Mouse (Mus musculus): ENCODE results near the gene Sh2d1b2.
"Not testable (repeated sequence)": the region's sequence is repeated elsewhere in the genome, so short reads cannot be mapped to it uniquely, and the experiment has no call there.

The Sh2d1b2 gene

DNA sequence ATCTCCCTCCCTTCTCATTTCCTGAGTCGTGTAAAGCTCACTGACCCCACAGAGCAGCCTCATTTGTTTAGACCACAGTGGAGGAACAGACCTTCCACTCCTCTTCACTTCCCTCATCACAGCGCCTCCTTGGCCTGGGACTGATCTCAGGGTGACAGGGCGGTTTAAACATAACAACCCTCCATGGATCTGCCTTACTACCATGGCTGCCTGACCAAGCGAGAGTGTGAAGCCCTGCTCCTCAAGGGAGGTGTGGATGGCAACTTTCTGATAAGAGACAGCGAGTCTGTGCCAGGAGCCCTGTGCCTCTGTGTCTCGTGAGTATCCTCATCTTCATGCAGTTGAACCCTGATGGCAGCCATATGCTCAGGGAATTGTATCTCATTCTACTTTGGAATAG, at the start of gene Sh2d1b2:
TSS of gene Sh2d1b2 (plus strand) at position 62 of the 400 bp plus-strand sequence.
- DNase-seq, result not testable (repeated sequence)

DNA sequence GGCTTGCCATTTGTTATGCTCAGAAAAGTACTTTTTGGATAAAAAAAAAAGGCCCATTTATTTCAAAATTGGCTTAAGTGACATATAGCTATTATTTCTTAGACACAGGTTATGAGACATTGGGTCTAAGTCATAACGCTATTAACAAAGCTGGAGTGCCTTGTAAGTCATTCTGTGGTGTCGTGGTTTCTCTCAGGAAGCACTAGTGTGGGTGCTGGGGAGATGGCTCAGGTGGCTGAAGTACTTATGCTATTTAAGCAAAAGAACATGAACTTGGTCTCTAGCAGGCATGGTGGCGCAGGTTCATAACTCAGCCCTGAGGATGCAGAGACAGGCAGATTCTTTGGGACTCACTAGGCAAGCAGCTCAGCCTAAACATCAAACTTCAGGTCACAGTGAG, 47.4 kb upstream of the Sh2d1b2 start:
- no peak for DNase-seq

DNA sequence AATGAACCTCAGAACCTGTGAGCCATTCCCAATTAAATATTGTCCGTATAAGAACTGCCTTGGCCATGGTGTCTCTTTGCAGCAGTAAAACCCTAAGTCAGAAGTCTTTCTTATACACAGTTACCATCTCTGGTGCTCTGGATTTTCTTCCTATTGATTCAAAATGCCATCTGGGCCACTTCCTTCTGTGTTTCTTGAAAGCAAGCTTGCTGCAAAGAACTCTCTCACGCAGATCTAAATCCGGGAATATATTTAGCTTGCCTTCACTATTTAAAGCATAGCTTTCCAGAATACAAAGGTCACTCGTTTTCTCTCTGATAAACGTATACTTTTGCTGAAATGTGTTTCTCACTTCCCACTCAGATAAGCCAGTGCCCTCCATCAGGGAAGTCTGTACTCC, 46.0 kb upstream of the Sh2d1b2 start:
- no peak for DNase-seq

DNA sequence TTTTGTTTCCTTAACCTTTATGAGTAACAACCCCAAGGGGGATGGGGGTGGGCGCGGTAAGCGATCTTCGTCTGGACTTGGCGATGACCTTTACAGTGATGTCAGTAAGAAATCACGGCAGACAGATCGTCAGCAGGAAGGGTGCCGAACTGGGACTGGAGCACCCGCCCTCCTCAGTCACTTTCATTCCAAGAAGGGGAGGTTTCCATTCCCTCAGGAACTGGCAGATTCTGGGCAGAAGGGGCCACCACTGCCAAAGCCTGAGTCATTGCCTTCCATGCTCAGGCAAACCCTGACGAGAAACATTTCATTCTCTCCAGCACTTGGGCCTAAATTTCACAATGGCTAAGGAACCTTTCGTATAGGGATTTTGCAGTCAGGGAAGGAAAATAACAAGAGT, 43.9 kb upstream of the Sh2d1b2 start:
- no peak for DNase-seq

DNA sequence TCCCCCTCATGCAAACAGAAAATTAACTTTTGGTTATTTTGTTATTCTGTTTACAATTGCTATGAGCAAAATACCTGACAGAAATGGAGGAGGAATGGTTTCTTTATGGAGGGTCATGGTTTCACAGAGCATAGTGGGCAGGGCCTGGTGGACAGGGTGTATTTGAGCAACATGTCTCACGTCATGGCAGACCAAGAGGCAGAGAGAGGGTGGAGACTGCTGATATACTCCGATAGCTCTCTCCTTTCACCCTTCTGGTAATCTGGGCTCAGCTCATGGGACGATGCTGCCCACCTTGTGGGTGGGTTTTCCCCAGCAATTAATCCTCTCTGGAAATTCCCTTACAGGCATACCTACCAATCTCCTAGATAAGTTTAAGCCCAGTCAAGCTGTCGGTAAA, 42.3 kb upstream of the Sh2d1b2 start:
- DNase-seq, result peak; percentile 35

DNA sequence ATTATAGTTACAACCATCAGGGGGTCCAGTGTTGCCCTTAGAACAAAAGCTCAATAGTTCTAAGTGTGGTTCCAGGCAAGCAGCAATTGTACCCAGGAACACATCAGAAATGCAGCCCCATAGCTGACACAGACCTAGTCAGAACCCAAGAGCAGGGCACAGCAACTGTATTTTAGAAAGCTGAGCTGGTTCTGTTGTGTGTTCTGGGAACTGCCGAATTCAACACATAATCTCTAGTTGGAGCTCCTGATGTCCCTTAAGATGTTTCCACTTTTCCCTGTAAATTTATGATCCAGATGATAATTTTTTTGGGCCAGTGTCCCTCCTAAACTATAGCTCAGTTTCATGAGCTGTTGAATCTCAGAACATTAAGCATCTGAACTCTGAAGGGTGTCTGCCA, 40.6 kb upstream of the Sh2d1b2 start:
- no peak for DNase-seq

DNA sequence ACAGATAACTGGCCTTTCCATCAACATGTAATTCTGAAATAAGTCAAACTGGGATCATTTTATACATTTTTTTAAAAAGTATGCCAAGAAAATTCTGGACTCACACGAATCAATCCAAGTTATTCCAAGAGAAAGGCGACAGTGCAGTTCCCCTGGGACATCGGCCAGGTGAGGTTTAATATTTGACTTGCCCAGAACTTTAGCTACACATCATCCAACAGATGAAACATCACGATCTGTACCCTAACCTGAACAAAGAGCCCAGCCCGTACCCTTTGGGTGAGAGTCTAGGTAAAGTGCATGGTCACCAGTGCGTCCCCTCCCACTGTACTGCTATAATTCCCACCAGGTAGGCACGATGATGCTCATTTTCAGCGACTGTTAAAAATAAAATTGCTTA, 36.3 kb upstream of the Sh2d1b2 start:
- peak; percentile 88 for DNase-seq

DNA sequence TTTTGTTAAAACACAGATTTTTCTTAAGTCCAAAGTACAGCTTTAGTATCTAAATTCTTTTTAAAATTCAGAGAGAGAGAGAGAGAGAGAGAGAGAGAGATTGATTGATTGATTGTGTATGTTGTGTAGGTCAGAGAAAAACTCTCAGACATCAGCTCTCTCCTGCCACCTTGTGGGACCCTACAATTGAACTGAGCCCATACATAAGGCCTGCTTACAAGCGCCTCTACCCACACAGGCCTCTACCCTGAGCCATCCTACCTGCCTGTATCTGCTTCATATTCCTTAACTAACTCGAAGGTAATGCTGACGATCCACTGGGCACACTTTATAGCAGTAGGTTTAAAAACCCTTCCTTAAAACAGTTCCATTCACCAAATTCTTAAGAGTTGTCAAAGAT, 32.2 kb upstream of the Sh2d1b2 start:
- DNase-seq, result no peak

DNA sequence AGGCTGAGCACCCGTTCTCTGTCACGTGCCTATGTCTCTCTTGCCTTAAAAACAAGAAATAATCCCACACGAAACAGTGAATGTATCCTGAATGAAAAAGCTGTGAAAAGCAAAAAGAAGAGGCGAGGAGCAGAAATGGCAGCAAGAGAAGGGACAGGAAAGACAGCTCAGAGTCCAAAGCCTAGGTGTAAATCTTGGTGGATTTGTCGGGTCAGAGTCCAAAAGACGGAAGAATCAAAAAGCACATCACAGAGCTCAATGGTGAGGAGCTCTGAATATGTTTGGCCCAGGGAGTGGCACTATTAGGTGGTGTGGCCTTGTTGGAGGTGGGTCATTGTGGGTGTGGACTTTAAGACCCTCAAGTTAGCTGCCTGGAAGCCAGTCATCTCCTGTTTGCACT, 26.2 kb upstream of the Sh2d1b2 start:
- DNase-seq, result peak; percentile 59

DNA sequence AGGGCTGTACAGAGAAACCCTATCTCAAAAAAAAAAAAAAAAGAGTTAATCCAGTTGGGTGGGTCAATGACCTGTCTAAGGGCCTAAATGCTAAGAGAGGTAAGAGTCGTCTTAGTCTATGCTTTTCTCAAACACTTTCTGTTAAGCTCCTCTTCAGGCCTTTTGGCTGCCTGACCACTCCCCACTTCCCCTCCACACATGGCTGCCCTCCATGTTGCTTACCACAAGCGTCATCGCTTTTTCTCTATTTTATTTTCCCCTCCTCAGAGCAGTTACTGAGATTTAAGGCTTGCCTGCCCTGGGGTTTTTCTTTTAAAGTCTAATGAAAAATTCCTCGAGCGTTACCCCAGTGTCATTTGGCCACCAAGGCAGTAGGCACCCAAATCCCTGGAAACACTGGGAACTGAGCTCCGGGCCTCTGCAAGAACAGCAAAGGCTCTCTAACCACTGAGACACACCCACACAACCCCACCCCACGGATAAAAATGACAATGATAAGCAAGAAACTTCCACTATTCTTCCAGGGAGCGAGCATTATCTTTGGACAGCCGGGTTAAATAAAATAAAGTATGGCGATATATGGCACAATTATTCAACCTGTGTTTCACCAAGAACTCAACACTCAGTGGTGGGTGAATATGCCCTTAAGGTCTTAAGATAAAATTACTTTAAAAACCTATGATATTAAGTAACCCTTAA, 19.2 kb upstream of the Sh2d1b2 start:
- DNase-seq, result no peak

DNA sequence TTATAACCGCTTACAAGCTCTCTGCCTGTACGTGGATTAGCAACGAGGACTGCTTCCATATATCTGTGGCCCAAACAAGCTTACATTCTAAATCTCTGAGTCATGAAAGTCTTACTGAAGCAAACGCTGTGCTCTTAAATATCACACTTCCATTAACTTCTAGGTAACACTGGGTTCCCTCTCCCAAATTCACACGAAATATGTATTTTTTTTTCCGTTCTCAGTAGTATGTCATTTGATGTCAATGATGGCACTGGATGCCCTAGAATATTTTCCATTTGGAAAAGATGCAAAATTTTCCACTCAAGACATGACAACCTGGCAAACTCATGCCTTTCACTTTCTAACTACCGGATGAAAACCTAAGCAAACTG, 18.2 kb upstream of the Sh2d1b2 start:
- no peak for DNase-seq

DNA sequence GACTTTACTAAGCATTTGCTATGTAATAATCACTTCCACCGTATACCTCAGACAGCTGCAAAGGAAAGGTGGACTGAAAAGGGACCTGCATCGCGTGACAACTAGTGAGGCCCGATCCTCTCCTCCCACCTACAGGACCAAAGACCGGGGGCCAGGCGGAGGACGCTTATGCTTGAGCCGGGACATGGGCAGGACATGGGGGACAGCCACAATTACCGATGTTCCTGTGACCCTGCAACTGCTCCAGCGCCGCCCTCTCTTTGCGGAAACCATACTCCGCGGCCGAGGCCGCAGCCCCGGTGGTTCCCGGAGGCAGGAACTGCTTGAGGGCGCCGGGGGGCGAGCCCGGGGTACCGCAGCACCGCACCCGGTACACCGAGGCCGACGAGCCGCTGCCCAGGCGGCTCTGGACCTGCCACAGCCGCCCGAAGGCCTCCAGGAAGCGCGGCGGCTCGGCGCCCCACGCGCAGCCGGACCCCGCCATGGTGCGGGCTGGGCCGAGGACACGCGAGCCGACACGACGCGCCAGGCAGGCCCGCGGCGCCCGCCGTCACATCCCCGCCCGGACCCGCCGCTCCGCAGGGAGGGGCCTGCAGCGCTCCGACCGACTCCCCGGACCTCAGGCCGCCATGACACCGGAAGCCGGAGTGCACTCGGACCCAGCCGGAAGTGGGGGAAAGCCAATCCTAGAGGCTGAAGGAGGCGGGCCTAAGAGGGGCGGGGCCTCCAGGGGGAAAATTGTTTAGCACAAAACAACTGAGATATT, 17.6 kb upstream of the Sh2d1b2 start, which contains the start of gene Uhmk1:
TSS of gene Uhmk1 (minus strand) at position 641 of the 766 bp plus-strand sequence.
- DNase-seq, result peak; percentile 92

DNA sequence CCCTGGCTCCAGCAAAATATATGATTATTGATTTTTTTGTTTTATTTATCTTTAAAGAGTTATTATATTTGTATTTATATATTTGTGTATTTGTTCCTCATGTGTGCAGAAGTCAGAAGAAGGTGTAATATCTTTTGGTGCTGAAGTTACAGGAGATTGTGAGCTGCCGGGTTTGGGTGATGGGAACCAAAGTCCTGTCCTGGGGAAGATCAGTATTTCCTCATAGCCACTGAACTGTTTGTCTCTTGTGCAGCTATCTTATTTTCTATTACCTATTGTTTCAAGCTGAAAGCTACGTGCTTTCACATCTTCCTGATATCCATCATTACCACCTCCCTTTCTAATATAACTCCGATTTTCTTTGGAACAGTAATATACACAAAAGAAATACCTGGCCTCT, 17.0 kb upstream of the Sh2d1b2 start:
- DNase-seq, result no peak

DNA sequence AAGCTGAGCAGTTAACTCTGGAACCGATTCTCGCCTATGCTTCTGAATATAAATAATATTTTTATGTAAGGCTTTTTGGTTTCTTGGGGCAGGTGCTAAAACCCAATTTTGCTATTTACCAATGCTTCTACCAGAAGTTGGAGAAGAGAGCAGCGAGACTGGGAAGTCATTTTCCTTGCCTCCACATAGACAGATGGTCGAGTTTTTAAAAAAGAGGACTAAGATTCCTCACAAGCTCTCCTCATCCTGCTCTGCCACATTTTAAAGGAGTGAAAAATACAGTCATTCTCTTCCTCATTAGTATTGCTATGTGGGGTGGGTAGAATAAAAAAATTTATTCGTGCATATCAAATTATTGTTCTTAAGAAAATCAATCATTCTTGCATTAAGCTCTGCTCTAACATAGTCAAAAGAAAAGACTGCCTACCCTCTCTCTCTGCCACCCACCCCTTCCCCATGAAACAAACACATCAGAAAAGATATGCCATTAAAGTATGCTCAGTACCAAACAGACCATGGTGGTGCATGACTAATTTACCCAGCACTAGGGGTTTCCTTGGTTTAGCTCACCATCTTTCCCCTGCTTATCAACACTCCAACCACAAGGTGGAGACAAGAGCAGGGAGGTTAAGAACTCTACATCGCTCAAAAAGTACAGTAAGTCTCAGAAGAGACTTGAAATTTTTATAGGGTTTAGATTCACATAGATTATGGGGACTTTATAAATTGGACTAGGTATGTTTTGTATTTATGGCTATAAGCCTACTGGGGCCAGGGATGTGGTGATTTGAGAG, 14.3 kb upstream of the Sh2d1b2 start:
- DNase-seq, result peak; percentile 49

DNA sequence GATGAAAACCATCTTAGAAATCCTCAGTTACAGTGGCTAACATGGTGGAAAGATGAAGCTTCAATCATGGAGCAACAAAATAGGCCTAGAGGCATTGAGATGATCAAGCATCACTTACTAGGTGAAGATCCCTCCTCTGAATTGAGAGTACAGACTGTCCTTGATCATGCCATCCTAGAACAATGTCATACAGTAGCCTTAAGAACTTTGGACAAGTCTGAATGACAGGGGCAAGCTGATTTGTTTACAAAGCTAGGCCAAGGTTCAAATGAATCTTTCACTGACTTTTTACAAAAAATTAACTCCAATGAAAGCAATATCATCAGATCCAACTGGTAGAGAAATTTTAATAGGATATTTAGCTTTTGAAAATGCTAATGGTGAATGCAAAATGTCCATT, 12.2 kb upstream of the Sh2d1b2 start:
- peak; percentile 85 for DNase-seq

DNA sequence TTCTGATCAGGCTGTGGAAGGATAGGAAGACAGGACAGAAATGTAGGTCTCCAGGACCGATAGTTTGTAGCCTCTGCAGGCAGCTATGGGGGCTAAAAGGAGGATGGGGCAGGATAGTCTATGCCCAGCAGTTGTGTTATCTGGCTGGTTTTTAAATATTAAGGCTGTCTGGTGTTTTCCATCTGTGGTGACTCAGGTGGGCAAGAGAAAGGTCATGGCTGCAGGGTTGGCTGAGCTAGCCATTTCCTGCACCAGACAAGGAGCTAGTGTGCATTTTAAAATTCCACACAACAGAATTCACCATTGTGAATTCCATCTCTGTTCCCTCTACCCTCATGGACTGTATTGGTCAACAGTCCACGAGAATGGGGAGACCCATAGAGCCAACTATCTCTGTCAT, 9.3 kb upstream of the Sh2d1b2 start:
- no peak for DNase-seq

DNA sequence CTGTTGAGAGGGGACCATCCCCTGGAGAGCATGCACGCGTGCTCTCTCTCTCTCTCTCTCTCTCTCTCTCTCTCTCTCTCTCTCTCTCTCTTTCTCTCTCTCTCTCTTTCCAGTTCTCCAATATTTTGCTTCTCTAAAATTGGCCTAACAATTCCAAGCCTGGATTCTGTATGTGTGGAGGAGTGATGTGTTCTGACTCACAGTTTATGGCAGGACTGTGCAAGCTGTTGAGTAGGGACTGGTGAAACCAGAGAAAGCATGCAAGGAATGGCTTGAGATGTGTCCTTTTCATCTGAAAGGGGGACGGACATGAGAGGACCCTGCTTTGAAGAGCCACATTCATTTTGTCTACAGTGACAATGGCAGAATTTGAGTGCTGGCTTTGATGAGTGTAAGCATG, 12.5 kb downstream of the Sh2d1b2 start:
- DNase-seq, result no peak

DNA sequence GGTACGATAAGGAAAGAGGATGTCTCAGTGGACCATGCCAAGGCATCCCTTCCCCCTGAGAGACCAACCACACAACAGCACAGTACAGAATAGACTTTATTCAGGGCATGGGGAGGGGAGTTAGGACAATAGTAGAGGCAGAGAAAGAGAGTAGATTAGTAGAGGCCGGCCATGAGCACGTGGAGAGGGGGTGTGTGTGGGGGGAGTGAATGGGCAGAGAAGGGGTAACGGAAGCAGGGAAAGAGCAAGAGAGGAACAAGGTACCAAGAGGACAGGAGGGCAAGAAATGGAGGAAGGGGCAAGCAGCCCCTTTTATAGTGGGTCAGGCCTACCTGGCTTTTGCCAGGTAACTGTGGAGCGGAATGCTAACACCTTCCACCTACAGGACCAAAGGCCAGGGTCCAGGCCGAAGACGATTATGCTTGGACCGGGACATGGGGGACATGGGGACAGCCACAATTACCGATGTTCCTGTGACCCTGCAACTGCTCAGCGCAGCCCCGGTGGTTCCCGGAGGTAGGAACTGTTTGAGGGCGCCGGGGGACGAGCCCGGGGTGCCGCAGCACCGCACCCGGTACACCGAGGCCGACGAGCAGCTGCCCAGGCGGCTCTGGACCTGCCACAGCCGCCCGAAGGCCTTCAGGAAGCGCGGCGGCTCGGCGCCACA, 22.5 kb downstream of the Sh2d1b2 start:
- DNase-seq, result no peak

DNA sequence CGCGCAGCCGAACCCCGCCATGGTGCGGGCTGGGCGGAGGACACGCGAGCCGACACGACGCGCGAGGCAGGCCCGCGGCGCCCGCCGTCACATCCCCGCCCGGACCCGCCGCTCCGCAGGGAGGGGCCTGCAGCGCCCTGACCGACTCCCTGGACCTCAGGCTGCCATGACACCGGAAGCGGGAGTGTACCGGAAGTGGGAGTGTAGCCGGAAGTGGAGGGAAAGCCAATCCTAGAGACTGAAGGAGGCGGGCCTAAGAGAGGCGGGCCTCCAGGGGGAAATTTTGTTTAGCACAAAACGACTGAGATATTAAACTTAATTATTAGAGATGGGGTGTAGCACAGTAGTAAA, 23.0 kb downstream of the Sh2d1b2 start:
- peak; percentile 91 for DNase-seq

DNA sequence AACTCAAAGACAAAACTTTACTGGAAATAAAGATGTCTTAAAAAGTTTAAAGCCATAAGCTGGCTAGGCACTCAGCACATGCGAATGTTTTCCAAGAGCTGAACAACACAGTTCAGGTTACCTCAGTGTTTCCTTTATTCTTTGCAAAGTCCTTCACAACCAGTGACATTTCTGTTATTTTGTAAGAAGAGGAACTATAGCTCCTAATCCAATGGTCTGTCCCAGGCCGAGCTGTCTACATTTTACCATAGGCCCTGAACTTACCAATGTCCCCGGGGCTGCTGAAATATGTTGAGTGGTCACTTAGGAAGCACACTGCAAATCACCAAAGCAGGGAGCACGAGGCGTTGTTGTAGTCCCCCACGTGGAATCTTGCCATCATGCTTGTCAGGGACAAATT, 37.7 kb downstream of the Sh2d1b2 start:
- DNase-seq, result no peak

DNA sequence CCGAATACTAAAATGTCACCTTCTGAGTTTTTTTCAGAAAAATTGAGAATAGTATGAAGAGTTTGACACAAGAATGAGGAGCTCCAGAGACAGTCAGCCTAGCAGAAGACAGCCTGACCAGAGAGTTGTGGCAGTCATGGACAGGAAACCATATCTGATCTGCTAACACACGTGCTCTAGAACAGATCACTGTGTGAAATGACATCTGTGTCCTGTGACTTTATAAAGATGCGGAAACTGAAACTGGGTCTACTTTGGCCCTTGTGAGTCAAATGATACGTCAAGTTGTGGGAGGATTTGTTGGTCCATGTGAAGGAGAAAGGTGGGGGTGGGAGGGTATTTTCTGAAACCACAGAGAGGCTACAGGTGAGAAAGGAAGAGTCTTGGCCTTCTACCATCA, 38.1 kb downstream of the Sh2d1b2 start:
- DNase-seq, result no peak

DNA sequence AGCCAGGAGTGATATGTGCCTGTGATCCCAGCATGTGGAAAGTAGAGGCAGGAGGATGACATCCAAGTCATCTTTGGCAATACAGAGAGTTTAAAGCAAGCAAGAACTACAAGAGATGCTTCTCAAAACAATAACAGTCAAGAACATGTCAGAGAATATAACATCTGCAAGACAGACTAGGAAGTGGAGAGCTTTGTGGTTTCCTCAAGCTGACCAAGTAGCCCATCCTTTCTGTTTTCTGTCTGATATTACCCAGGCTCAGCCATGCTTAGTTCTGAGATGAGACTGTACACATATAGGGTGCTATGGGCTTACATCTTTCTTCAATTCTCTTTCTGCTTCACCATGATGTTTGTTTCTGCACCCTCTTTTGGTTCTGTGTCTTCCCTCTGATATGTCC, 40.7 kb downstream of the Sh2d1b2 start:
- no peak for DNase-seq

DNA sequence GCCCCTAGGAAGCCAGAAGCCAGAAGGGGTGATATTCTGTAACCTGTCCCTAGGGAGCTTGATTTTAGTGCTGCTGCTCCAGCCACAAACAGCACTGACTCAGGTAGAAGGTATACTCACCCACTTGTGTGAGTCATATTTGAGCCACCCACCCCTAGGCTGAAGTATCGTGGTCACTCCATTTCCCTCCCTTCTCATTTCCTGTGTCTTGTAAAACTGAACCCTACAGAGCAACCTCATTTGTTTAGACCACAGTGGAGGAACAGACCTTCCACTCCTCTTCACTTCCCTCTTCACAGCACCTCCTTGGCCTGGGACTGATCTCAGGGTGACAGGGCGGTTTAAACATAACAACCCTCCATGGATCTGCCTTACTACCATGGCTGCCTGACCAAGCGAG, 44.5 kb downstream of the Sh2d1b2 start, which contains the start of gene Sh2d1b1:
TSS of gene Sh2d1b1 (plus strand) at position 305 of the 400 bp plus-strand sequence.
- DNase-seq, result no peak
